Mouse (Mus musculus) spleen, adult 2 months (tissue): ENCODE measurements at regions not wholly inside any gene's neighbourhood (a gene's known extent, or its start where the extent isn't known, plus 50 kb on each side); places are given as distances from the start of the nearest gene placed in this dataset.

Experiments
- CTCF ChIP-seq: fragments of 200-500 bp; IDR thresholded peaks from 2 replicates; pipeline ENCODE4 v1.5.1; 2011; ENCODE audit warnings: mild to moderate bottlenecking, inconsistent platforms; ENCODE audit not compliant: insufficient read depth, insufficient read length, insufficient replicate concordance; ENCODE audit errors: extremely low read depth
- POLR2A ChIP-seq: fragments of 200-500 bp; IDR thresholded peaks from 2 replicates; pipeline ENCODE4 v1.6.1; 2011; ENCODE audit warnings: low read depth, low read length, inconsistent platforms

DNA sequence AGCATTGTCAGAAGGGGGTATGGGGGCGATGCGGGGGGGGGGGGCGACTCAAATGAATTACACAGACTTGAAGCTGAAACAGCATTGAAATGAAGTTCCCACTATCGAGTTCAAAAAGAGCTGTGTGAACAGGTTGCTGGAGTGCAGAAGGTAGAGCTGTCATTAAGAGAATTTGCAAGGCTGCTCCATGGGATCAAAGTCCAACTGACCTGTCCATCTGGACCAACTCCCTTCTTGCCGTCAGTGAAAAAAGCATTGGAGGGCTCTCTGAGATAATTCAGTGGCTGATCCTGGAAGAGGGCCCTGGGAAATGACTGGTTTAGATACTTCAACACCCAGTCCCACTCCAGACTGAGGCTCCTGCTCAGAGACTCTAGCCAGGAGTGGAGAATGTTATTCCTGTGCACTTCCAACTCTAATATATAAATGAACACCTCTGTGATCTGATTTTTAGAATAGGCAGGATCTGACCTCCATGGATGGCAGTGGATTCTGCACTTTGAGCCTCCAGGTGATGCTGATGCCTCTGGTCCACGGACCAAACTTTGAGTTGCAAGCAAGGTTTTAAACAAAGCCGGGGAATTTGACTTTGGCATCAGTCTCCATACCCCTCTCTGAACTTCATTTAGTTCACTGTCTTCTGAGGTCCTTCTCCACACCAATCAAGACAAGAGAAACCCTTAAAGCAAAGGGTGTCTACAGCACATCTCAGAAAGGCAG, 82.6 kb upstream of the Parp11 start:
- TF ChIP-seq CTCF = no peak
- no peak for TF ChIP-seq POLR2A
